Mouse (Mus musculus) gastrocnemius, postnatal 10 days (tissue): Measurements from ENCODE around the gene Gm20911. TPM values are rescaled to one million over a fixed set of nuclear protein-coding genes. Genes with fewer than 3 reads are reported as not detected.
"Not testable (repeated sequence)": the region's sequence is repeated elsewhere in the genome, so short reads cannot be mapped to it uniquely, and the experiment has no call there.

Experiments used
- DNase-seq: peaks from one replicate; pipeline ENCODE4 v3.0.0; 2021; ENCODE audit warnings: mixed read lengths
- long read RNA-seq, 2 experiments: library from polyadenylated mRNA; stranded (forward); transcript quantifications; one replicate each; pipeline ENCODE4 v2.0.0; 2021
- total RNA-seq, 2 experiments: library from RNA; stranded (reverse); gene quantifications; 2 replicates each; pipeline ENCODE4 v1.2.3; 2021

Gm20911 gene
- total RNA-seq = not detected
- long read RNA-seq, experiment 1 = 0 reads
- long read RNA-seq, experiment 2 = 0 reads

DNA sequence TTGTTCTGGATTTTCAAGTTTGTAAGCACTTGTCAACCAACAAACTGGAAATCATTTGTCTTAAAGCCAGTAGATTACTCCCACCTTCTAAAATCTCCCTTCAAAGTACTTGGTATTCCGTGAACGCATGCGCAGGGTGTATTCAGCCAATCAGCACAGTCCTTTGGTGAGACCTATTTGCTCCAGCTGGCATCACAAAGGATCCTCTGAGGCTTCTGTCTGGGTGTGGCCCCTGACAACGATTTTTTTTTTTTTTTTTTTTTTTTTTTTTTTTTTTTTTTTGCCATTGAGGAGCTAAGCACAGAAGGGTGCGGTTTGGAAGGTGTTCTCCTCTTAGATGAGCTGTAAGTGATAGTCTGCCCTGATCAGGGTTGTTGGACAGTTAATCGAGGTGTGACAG lies at the start of gene Gm20911:
Gene Gm20911, plus strand, starts transcription at position 301 of the 400 bp plus-strand sequence.
- not testable (repeated sequence) for DNase-seq
